Mouse (Mus musculus): ENCODE measurements around the gene Rnf187.

Gene Rnf187

GRCm38 (mm10) chr11:58947798-58948528, 9.2 kb upstream of the Rnf187 start:
- no peak for DNase-seq (ENCODE audit: low read depth, low spot score)

GRCm38 (mm10) chr11:58947306-58947705, 8.6 kb upstream of the Rnf187 start:
- no peak for DNase-seq (ENCODE audit: low read depth, low spot score)

GRCm38 (mm10) chr11:58944136-58944535, 5.4 kb upstream of the Rnf187 start:
- DNase-seq (ENCODE audit: low read depth, low spot score), result no peak

- DNase-seq (ENCODE audit: low read depth, low spot score), result no peak
Observed at GRCm38 (mm10) chr11:58939088-58939439, 348 bp upstream of the Rnf187 start.

- no peak for DNase-seq (ENCODE audit: low read depth, low spot score)
Observed at GRCm38 (mm10) chr11:58937909-58938308, 807 bp downstream of the Rnf187 start.

GRCm38 (mm10) chr11:58931576-58931975, 7.1 kb downstream of the Rnf187 start:
- DNase-seq (ENCODE audit: low read depth, low spot score), result no peak

- no peak for DNase-seq (ENCODE audit: low read depth, low spot score)
Observed at GRCm38 (mm10) chr11:58930254-58930653, 8.5 kb downstream of the Rnf187 start.

- DNase-seq (ENCODE audit: low read depth, low spot score), result no peak
Observed at GRCm38 (mm10) chr11:58929641-58930040, 9.1 kb downstream of the Rnf187 start.

- DNase-seq (ENCODE audit: low read depth, low spot score), result no peak
Observed at GRCm38 (mm10) chr11:58929055-58929454, 9.7 kb downstream of the Rnf187 start.

GRCm38 (mm10) chr11:58927790-58928651, 10.7 kb downstream of the Rnf187 start:
- peak; percentile 44 for DNase-seq (ENCODE audit: low read depth, low spot score)

GRCm38 (mm10) chr11:58927053-58927452, 11.7 kb downstream of the Rnf187 start:
- DNase-seq (ENCODE audit: low read depth, low spot score), result no peak

GRCm38 (mm10) chr11:58926651-58927050, 12.1 kb downstream of the Rnf187 start:
- DNase-seq (ENCODE audit: low read depth, low spot score), result no peak

GRCm38 (mm10) chr11:58922420-58922819, 16.3 kb downstream of the Rnf187 start:
- DNase-seq (ENCODE audit: low read depth, low spot score), result no peak

GRCm38 (mm10) chr11:58918759-58919158, 20.0 kb downstream of the Rnf187 start:
- no peak for DNase-seq (ENCODE audit: low read depth, low spot score)

- DNase-seq (ENCODE audit: low read depth, low spot score), result no peak
Observed at GRCm38 (mm10) chr11:58917745-58918366, 20.9 kb downstream of the Rnf187 start, which contains the start of gene Btnl10. TSS of gene Btnl10 (plus strand) at chr11:58917908.

- DNase-seq (ENCODE audit: low read depth, low spot score), result no peak
Observed at GRCm38 (mm10) chr11:58916879-58917744, 21.6 kb downstream of the Rnf187 start.

GRCm38 (mm10) chr11:58914461-58915028, 24.2 kb downstream of the Rnf187 start:
- DNase-seq (ENCODE audit: low read depth, low spot score), result peak; percentile 36

- DNase-seq (ENCODE audit: low read depth, low spot score), result no peak
Observed at GRCm38 (mm10) chr11:58913776-58914175, 24.9 kb downstream of the Rnf187 start.

- peak; percentile 34 for DNase-seq (ENCODE audit: low read depth, low spot score)
Observed at GRCm38 (mm10) chr11:58904838-58905237, 33.9 kb downstream of the Rnf187 start.

- DNase-seq (ENCODE audit: low read depth, low spot score), result no peak
Observed at GRCm38 (mm10) chr11:58904410-58904718, 34.4 kb downstream of the Rnf187 start.

Measured in skeletal muscle tissue, adult 2 months (tissue).